In genomic region chr7:126758539-126758938, GRCm38 (mm10) we compare ENCODE assay signal across 9 mouse cellular contexts. TPM values are rescaled to one million over a fixed set of nuclear protein-coding genes. Genes with fewer than 3 reads are reported as not detected.
DNase-seq lines count a peak whose midpoint lies in the region; ATAC-seq and TF ChIP-seq lines count a peak whose summit lies in the region.
"Had no signal": no experiment of that assay in that cellular context is flagged by ENCODE, and none has a peak within 500 bp of the region (broad histone marks: within the 10 kb centered on the region; RNA-seq: fewer than 3 reads in every experiment).

No protein-coding gene starts in this region.

- H3K36me3 ChIP-seq in hindbrain, embryonic 10.5 days: peaks cover 24% of the 10 kb centered on the region
- H3K36me3 ChIP-seq in hindbrain, postnatal 0 days (ENCODE audit: insufficient read depth, low read length): no peaks in the 10 kb centered on the region
- H3K36me3 ChIP-seq in midbrain, embryonic 12.5 days: peaks cover 4% of the 10 kb centered on the region; the same call in 1 of the 2 replicates
- 0 out of 2 replicates have a peak, but pooled peaks cover 5% of the 10 kb centered on the region for H3K36me3 ChIP-seq in midbrain, postnatal 0 days (ENCODE audit: insufficient read depth, low read length)
- no peaks in the 10 kb centered on the region; the same call in 1 of the 2 replicates for H3K36me3 ChIP-seq in embryonic facial prominence, embryonic 11.5 days (replicated peaks; ENCODE audit: control insufficient read depth, insufficient read depth, low read depth, low read length)
- peaks cover 7% of the 10 kb centered on the region; the same call in 1 of the 2 replicates for H3K36me3 ChIP-seq in forebrain, embryonic 15.5 days
- peaks cover 22% of the 10 kb centered on the region for H3K36me3 ChIP-seq in kidney, embryonic 14.5 days (ENCODE audit: control insufficient read depth, insufficient read depth, low read length)

- 0 out of 2 replicates have a peak overlapping the region, but pooled peaks have one; percentile 67 for H3K4me3 ChIP-seq in hindbrain, embryonic 10.5 days
- H3K4me3 ChIP-seq in hindbrain, postnatal 0 days (ENCODE audit: low read length): no peak overlapping the region
- H3K4me3 ChIP-seq in midbrain, embryonic 12.5 days: no peak overlapping the region
- no peak overlapping the region for H3K4me3 ChIP-seq in midbrain, postnatal 0 days (ENCODE audit: low read depth, low read length)
- no peak overlapping the region for H3K4me3 ChIP-seq in embryonic facial prominence, embryonic 11.5 days (ENCODE audit: low read depth, low read length)
- no peak overlapping the region for H3K4me3 ChIP-seq in forebrain, embryonic 15.5 days
- no peak overlapping the region for H3K4me3 ChIP-seq in kidney, embryonic 14.5 days (ENCODE audit: low read length)

- no peaks in the 10 kb centered on the region for H3K27me3 ChIP-seq in hindbrain, embryonic 10.5 days (ENCODE audit: insufficient read depth, poor library complexity, severe bottlenecking)
- no peaks in the 10 kb centered on the region for H3K27me3 ChIP-seq in hindbrain, postnatal 0 days (ENCODE audit: insufficient read depth, low read length)
- H3K27me3 ChIP-seq in midbrain, embryonic 12.5 days: no peaks in the 10 kb centered on the region
- H3K27me3 ChIP-seq in midbrain, postnatal 0 days (ENCODE audit: insufficient read depth, low read length): no peaks in the 10 kb centered on the region
- H3K27me3 ChIP-seq in embryonic facial prominence, embryonic 11.5 days (ENCODE audit: control insufficient read depth, insufficient read depth, low read length): no peaks in the 10 kb centered on the region
- H3K27me3 ChIP-seq in forebrain, embryonic 15.5 days: no peaks in the 10 kb centered on the region
- no peaks in the 10 kb centered on the region for H3K27me3 ChIP-seq in kidney, embryonic 14.5 days (ENCODE audit: control insufficient read depth, insufficient read depth, low read length)
- H3K27me3 ChIP-seq: liver, embryonic 15.5 days had no signal

- H3K9me3 ChIP-seq in hindbrain, embryonic 10.5 days: no peaks in the 10 kb centered on the region
- no peaks in the 10 kb centered on the region for H3K9me3 ChIP-seq in hindbrain, postnatal 0 days (ENCODE audit: low read length)
- H3K9me3 ChIP-seq in midbrain, embryonic 12.5 days: no peaks in the 10 kb centered on the region
- H3K9me3 ChIP-seq in midbrain, postnatal 0 days (ENCODE audit: low read length): no peaks in the 10 kb centered on the region
- no peaks in the 10 kb centered on the region for H3K9me3 ChIP-seq in embryonic facial prominence, embryonic 11.5 days (replicated peaks; ENCODE audit: control insufficient read depth, low read length)
- H3K9me3 ChIP-seq in forebrain, embryonic 15.5 days: no peaks in the 10 kb centered on the region
- H3K9me3 ChIP-seq in kidney, embryonic 14.5 days (ENCODE audit: control insufficient read depth, low read length): no peaks in the 10 kb centered on the region
- H3K9me3 ChIP-seq: liver, embryonic 15.5 days had no signal

- no peak for DNase-seq in hindbrain, embryonic 10.5 days (ENCODE audit: low spot score)
- DNase-seq in hindbrain, postnatal 0 days (ENCODE audit: low spot score): no peak
- no peak for DNase-seq in midbrain, postnatal 0 days (ENCODE audit: low spot score)
- no peak for DNase-seq in embryonic facial prominence, embryonic 11.5 days (ENCODE audit: low spot score)

- TF ChIP-seq CTCF in hindbrain, postnatal 0 days (IDR thresholded peaks at IDR 0.05; ENCODE audit: low read depth): no peak
- no peak for TF ChIP-seq CTCF in midbrain, postnatal 0 days (IDR thresholded peaks at IDR 0.05)

- 64% methylated on average over 7 of the region's 7 CpGs for WGBS in hindbrain, embryonic 10.5 days
- 63% methylated on average over 7 of the region's 7 CpGs for WGBS in hindbrain, postnatal 0 days
- WGBS in midbrain, embryonic 12.5 days: 70% methylated on average over 7 of the region's 7 CpGs
- WGBS in midbrain, postnatal 0 days: 69% methylated on average over 7 of the region's 7 CpGs
- WGBS in embryonic facial prominence, embryonic 11.5 days: 57% methylated on average over 7 of the region's 7 CpGs
- 62% methylated on average over 7 of the region's 7 CpGs for WGBS in forebrain, embryonic 15.5 days
- WGBS in kidney, embryonic 14.5 days: 65% methylated on average over 7 of the region's 7 CpGs

- H3K9ac ChIP-seq in hindbrain, postnatal 0 days (replicated peaks; ENCODE audit: low read length): no peak overlapping the region
- H3K9ac ChIP-seq in midbrain, embryonic 12.5 days (replicated peaks): no peak overlapping the region
- no peak overlapping the region for H3K9ac ChIP-seq in midbrain, postnatal 0 days (replicated peaks; ENCODE audit: low read length, poor library complexity, severe bottlenecking)
- peak overlapping the region; percentile 18 for H3K9ac ChIP-seq in embryonic facial prominence, embryonic 11.5 days (replicated peaks; ENCODE audit: low read length)
- H3K9ac ChIP-seq in forebrain, embryonic 15.5 days (replicated peaks): no peak overlapping the region
- no peak overlapping the region for H3K9ac ChIP-seq in kidney, embryonic 14.5 days (ENCODE audit: low read depth, low read length)

- no peak overlapping the region for H3K4me2 ChIP-seq in hindbrain, postnatal 0 days (ENCODE audit: low read depth, low read length)
- H3K4me2 ChIP-seq in midbrain, embryonic 12.5 days (replicated peaks): no peak overlapping the region
- no peak overlapping the region for H3K4me2 ChIP-seq in midbrain, postnatal 0 days (ENCODE audit: low read depth, low read length, poor library complexity, severe bottlenecking)
- no peak overlapping the region for H3K4me2 ChIP-seq in embryonic facial prominence, embryonic 11.5 days (ENCODE audit: low read depth, low read length)
- H3K4me2 ChIP-seq in forebrain, embryonic 15.5 days (replicated peaks): no peak overlapping the region
- H3K4me2 ChIP-seq in kidney, embryonic 14.5 days (replicated peaks; ENCODE audit: low read depth, low read length): no peak overlapping the region

- no peak for ATAC-seq in hindbrain, postnatal 0 days
- ATAC-seq in midbrain, embryonic 12.5 days (ENCODE audit: low FRiP score, low read depth): peak; percentile 18
- ATAC-seq in midbrain, postnatal 0 days (ENCODE audit: low FRiP score): no peak
- no peak for ATAC-seq in embryonic facial prominence, embryonic 11.5 days (replicated peaks; ENCODE audit: insufficient number of reproducible peaks, low FRiP score, low TSS enrichment, low read depth)
- ATAC-seq in forebrain, embryonic 15.5 days (replicated peaks): 0 out of 2 replicates have a peak, but pooled peaks have one; percentile 1
- ATAC-seq in erythroblast, adult 5-6 weeks (replicated peaks; ENCODE audit: low FRiP score, poor library complexity, severe bottlenecking): no peak
- ATAC-seq in kidney, embryonic 14.5 days (ENCODE audit: low FRiP score, low TSS enrichment): no peak

- H3K4me1 ChIP-seq in hindbrain, embryonic 10.5 days (replicated peaks): peaks cover 51% of the 10 kb centered on the region
- peaks cover 24% of the 10 kb centered on the region for H3K4me1 ChIP-seq in hindbrain, postnatal 0 days (ENCODE audit: insufficient read depth, low read length)
- peaks cover 32% of the 10 kb centered on the region for H3K4me1 ChIP-seq in midbrain, embryonic 12.5 days
- peaks cover 5% of the 10 kb centered on the region; the same call in 1 of the 2 replicates for H3K4me1 ChIP-seq in midbrain, postnatal 0 days (ENCODE audit: insufficient read depth, low read length)
- no peaks in the 10 kb centered on the region for H3K4me1 ChIP-seq in embryonic facial prominence, embryonic 11.5 days (ENCODE audit: control insufficient read depth, insufficient read depth, low read length)
- peaks cover 46% of the 10 kb centered on the region for H3K4me1 ChIP-seq in forebrain, embryonic 15.5 days
- peaks cover 24% of the 10 kb centered on the region; the same call in 1 of the 2 replicates for H3K4me1 ChIP-seq in kidney, embryonic 14.5 days (ENCODE audit: control insufficient read depth, insufficient read depth, low read length)

- peak overlapping the region; percentile 95; the same call in 1 of the 2 replicates for H3K27ac ChIP-seq in hindbrain, embryonic 10.5 days
- H3K27ac ChIP-seq in hindbrain, postnatal 0 days: no peak overlapping the region
- H3K27ac ChIP-seq in midbrain, embryonic 12.5 days (replicated peaks): no peak overlapping the region
- no peak overlapping the region for H3K27ac ChIP-seq in midbrain, postnatal 0 days (ENCODE audit: low read depth, low read length)
- no peak overlapping the region for H3K27ac ChIP-seq in embryonic facial prominence, embryonic 11.5 days (replicated peaks; ENCODE audit: low read depth, low read length)
- H3K27ac ChIP-seq in forebrain, embryonic 15.5 days (replicated peaks): no peak overlapping the region
- H3K27ac ChIP-seq in kidney, embryonic 14.5 days (ENCODE audit: low read depth, low read length): no peak overlapping the region

RNA-seq across cellular contexts. Expression of gene Mapk3, which starts 0.9 kb away (rescaled TPM):
- polyA plus RNA-seq in hindbrain, embryonic 10.5 days (2016; fragmentation: Nextera tagmentation; extraction: Ambion mirVana): 62.5 and 63.8 TPM in 2 replicates
- total RNA-seq in hindbrain, postnatal 0 days (2014; rRNA removed): 109 and 132 TPM in 2 replicates
- 99.9 and 107 TPM in 2 replicates for polyA plus RNA-seq in hindbrain, postnatal 0 days (2015; fragmentation: Nextera tagmentation; extraction: Ambion mirVana)
- 56.1 and 58.0 TPM in 2 replicates for polyA plus RNA-seq in midbrain, embryonic 12.5 days (2016; fragmentation: Nextera tagmentation; extraction: Ambion mirVana)
- 121 and 145 TPM in 2 replicates for total RNA-seq in midbrain, postnatal 0 days (2014; rRNA removed)
- 120 and 125 TPM in 2 replicates for polyA plus RNA-seq in midbrain, postnatal 0 days (2015; fragmentation: Nextera tagmentation; extraction: Ambion mirVana)
- 37.1 and 44.9 TPM in 2 replicates for polyA plus RNA-seq in embryonic facial prominence, embryonic 11.5 days (2014; fragmentation: Nextera tagmentation; extraction: Ambion mirVana)
- polyA plus RNA-seq in forebrain, embryonic 15.5 days (2015; fragmentation: Nextera tagmentation; extraction: Ambion mirVana): 101 and 102 TPM in 2 replicates
- total RNA-seq in erythroblast, adult 5-6 weeks (2015; ENCODE audit: low replicate concordance): 46.1 and 51.8 TPM in 2 replicates
- 10.9 and 19.4 TPM in 2 replicates for total RNA-seq in erythroblast, adult 5-6 weeks (2017; ENCODE audit: low replicate concordance)
- polyA plus RNA-seq in kidney, embryonic 14.5 days (2014; fragmentation: Nextera tagmentation; extraction: Ambion mirVana): 55.0 and 79.2 TPM in 2 replicates

RNA-seq across cellular contexts. Expression of gene Gdpd3, which starts 7.6 kb away (rescaled TPM):
- 0.55 and 1.3 TPM in 2 replicates for polyA plus RNA-seq in hindbrain, embryonic 10.5 days (2016; fragmentation: Nextera tagmentation; extraction: Ambion mirVana)
- total RNA-seq in hindbrain, postnatal 0 days (2014; rRNA removed): 0.43 and 3.4 TPM in 2 replicates
- 0.92 and 0.99 TPM in 2 replicates for polyA plus RNA-seq in hindbrain, postnatal 0 days (2015; fragmentation: Nextera tagmentation; extraction: Ambion mirVana)
- 2.0 and 2.4 TPM in 2 replicates for polyA plus RNA-seq in midbrain, embryonic 12.5 days (2016; fragmentation: Nextera tagmentation; extraction: Ambion mirVana)
- total RNA-seq in midbrain, postnatal 0 days (2014; rRNA removed): 0.66 TPM in 1 of 2 replicates, not detected in the other
- polyA plus RNA-seq in midbrain, postnatal 0 days (2015; fragmentation: Nextera tagmentation; extraction: Ambion mirVana): 1.3 TPM in 2 replicates
- 0.60 and 1.3 TPM in 2 replicates for polyA plus RNA-seq in embryonic facial prominence, embryonic 11.5 days (2014; fragmentation: Nextera tagmentation; extraction: Ambion mirVana)
- polyA plus RNA-seq in forebrain, embryonic 15.5 days (2015; fragmentation: Nextera tagmentation; extraction: Ambion mirVana): 1.5 and 1.7 TPM in 2 replicates
- total RNA-seq in erythroblast, adult 5-6 weeks (2015; ENCODE audit: low replicate concordance): 5.6 TPM in 1 of 2 replicates, not detected in the other
- 5.4 and 7.2 TPM in 2 replicates for total RNA-seq in erythroblast, adult 5-6 weeks (2017; ENCODE audit: low replicate concordance)
- 2.0 and 2.6 TPM in 2 replicates for polyA plus RNA-seq in kidney, embryonic 14.5 days (2014; fragmentation: Nextera tagmentation; extraction: Ambion mirVana)

RNA-seq across cellular contexts. Expression of gene Ypel3, which starts 18.2 kb away (rescaled TPM):
- polyA plus RNA-seq in hindbrain, embryonic 10.5 days (2016; fragmentation: Nextera tagmentation; extraction: Ambion mirVana): 51.3 and 89.7 TPM in 2 replicates
- total RNA-seq in hindbrain, postnatal 0 days (2014; rRNA removed): 163 and 240 TPM in 2 replicates
- 239 and 242 TPM in 2 replicates for polyA plus RNA-seq in hindbrain, postnatal 0 days (2015; fragmentation: Nextera tagmentation; extraction: Ambion mirVana)
- 125 and 126 TPM in 2 replicates for polyA plus RNA-seq in midbrain, embryonic 12.5 days (2016; fragmentation: Nextera tagmentation; extraction: Ambion mirVana)
- total RNA-seq in midbrain, postnatal 0 days (2014; rRNA removed): 196 and 209 TPM in 2 replicates
- polyA plus RNA-seq in midbrain, postnatal 0 days (2015; fragmentation: Nextera tagmentation; extraction: Ambion mirVana): 219 and 235 TPM in 2 replicates
- polyA plus RNA-seq in embryonic facial prominence, embryonic 11.5 days (2014; fragmentation: Nextera tagmentation; extraction: Ambion mirVana): 89.1 and 109 TPM in 2 replicates
- 207 and 213 TPM in 2 replicates for polyA plus RNA-seq in forebrain, embryonic 15.5 days (2015; fragmentation: Nextera tagmentation; extraction: Ambion mirVana)
- 752 and 763 TPM in 2 replicates for total RNA-seq in erythroblast, adult 5-6 weeks (2015; ENCODE audit: low replicate concordance)
- 364 and 550 TPM in 2 replicates for total RNA-seq in erythroblast, adult 5-6 weeks (2017; ENCODE audit: low replicate concordance)
- 87.5 and 94.5 TPM in 2 replicates for polyA plus RNA-seq in kidney, embryonic 14.5 days (2014; fragmentation: Nextera tagmentation; extraction: Ambion mirVana)

RNA-seq across cellular contexts. Expression of gene Tbx6, which starts 22.7 kb away (rescaled TPM):
- polyA plus RNA-seq in hindbrain, embryonic 10.5 days (2016; fragmentation: Nextera tagmentation; extraction: Ambion mirVana): 0.22 and 0.47 TPM in 2 replicates
- 0.16 and 2.1 TPM in 2 replicates for total RNA-seq in hindbrain, postnatal 0 days (2014; rRNA removed)
- 0.26 and 0.29 TPM in 2 replicates for polyA plus RNA-seq in hindbrain, postnatal 0 days (2015; fragmentation: Nextera tagmentation; extraction: Ambion mirVana)
- 0.64 and 0.65 TPM in 2 replicates for polyA plus RNA-seq in midbrain, embryonic 12.5 days (2016; fragmentation: Nextera tagmentation; extraction: Ambion mirVana)
- total RNA-seq in midbrain, postnatal 0 days (2014; rRNA removed): 0.16 and 1.1 TPM in 2 replicates
- 0.21 and 0.38 TPM in 2 replicates for polyA plus RNA-seq in midbrain, postnatal 0 days (2015; fragmentation: Nextera tagmentation; extraction: Ambion mirVana)
- 0.18 and 0.27 TPM in 2 replicates for polyA plus RNA-seq in embryonic facial prominence, embryonic 11.5 days (2014; fragmentation: Nextera tagmentation; extraction: Ambion mirVana)
- polyA plus RNA-seq in forebrain, embryonic 15.5 days (2015; fragmentation: Nextera tagmentation; extraction: Ambion mirVana): 0.41 and 0.65 TPM in 2 replicates
- 28.8 and 31.9 TPM in 2 replicates for total RNA-seq in erythroblast, adult 5-6 weeks (2015; ENCODE audit: low replicate concordance)
- total RNA-seq in erythroblast, adult 5-6 weeks (2017; ENCODE audit: low replicate concordance): 12.3 and 23.2 TPM in 2 replicates
- polyA plus RNA-seq in kidney, embryonic 14.5 days (2014; fragmentation: Nextera tagmentation; extraction: Ambion mirVana): 0.24 and 0.36 TPM in 2 replicates

RNA-seq across cellular contexts. Expression of gene Ppp4c, which starts 33.8 kb away (rescaled TPM):
- polyA plus RNA-seq in hindbrain, embryonic 10.5 days (2016; fragmentation: Nextera tagmentation; extraction: Ambion mirVana): 391 and 411 TPM in 2 replicates
- 126 and 199 TPM in 2 replicates for total RNA-seq in hindbrain, postnatal 0 days (2014; rRNA removed)
- polyA plus RNA-seq in hindbrain, postnatal 0 days (2015; fragmentation: Nextera tagmentation; extraction: Ambion mirVana): 142 and 143 TPM in 2 replicates
- polyA plus RNA-seq in midbrain, embryonic 12.5 days (2016; fragmentation: Nextera tagmentation; extraction: Ambion mirVana): 315 and 323 TPM in 2 replicates
- total RNA-seq in midbrain, postnatal 0 days (2014; rRNA removed): 107 and 137 TPM in 2 replicates
- polyA plus RNA-seq in midbrain, postnatal 0 days (2015; fragmentation: Nextera tagmentation; extraction: Ambion mirVana): 127 and 135 TPM in 2 replicates
- 374 and 401 TPM in 2 replicates for polyA plus RNA-seq in embryonic facial prominence, embryonic 11.5 days (2014; fragmentation: Nextera tagmentation; extraction: Ambion mirVana)
- 215 TPM in 2 replicates for polyA plus RNA-seq in forebrain, embryonic 15.5 days (2015; fragmentation: Nextera tagmentation; extraction: Ambion mirVana)
- 46.7 and 84.9 TPM in 2 replicates for total RNA-seq in erythroblast, adult 5-6 weeks (2015; ENCODE audit: low replicate concordance)
- 43.5 and 62.7 TPM in 2 replicates for total RNA-seq in erythroblast, adult 5-6 weeks (2017; ENCODE audit: low replicate concordance)
- polyA plus RNA-seq in kidney, embryonic 14.5 days (2014; fragmentation: Nextera tagmentation; extraction: Ambion mirVana): 294 and 371 TPM in 2 replicates

Comparison
In these comparisons a context has a peak if more than half of its experiments do, and no peak if none do; other contexts are left out.
1. ATAC-seq: peak in midbrain, embryonic 12.5 days (single experiment) and forebrain, embryonic 15.5 days (single experiment); none in hindbrain, postnatal 0 days (single experiment), midbrain, postnatal 0 days (single experiment), embryonic facial prominence, embryonic 11.5 days (single experiment), erythroblast, adult 5-6 weeks (single experiment) and kidney, embryonic 14.5 days (single experiment).